Mouse (Mus musculus) embryonic facial prominence, embryonic 10.5 days (tissue): ENCODE measurements at regions not wholly inside any gene's neighbourhood (a gene's known extent, or its start where the extent isn't known, plus 50 kb on each side); places are given as distances from the start of the nearest gene placed in this dataset.

Source experiments
- DNase-seq: peaks from one replicate; pipeline ENCODE4 v3.0.0-alpha.2; 2017; ENCODE audit warnings: low spot score
- H3K27ac ChIP-seq: fragments of 300-500 bp; sonication (generic); replicated peaks from 2 replicates; pipeline ENCODE4 v1.5.1; 2016; ENCODE audit warnings: mild to moderate bottlenecking
- H3K27me3 ChIP-seq: fragments of 300-500 bp; sonication (generic); replicated peaks from 2 replicates; pipeline ENCODE4 v1.6.1; 2016; ENCODE audit warnings: low read depth, mild to moderate bottlenecking; ENCODE audit not compliant: poor library complexity, severe bottlenecking
- H3K36me3 ChIP-seq: fragments of 300-500 bp; sonication (generic); replicated peaks from 2 replicates; pipeline ENCODE4 v1.6.1; 2016; ENCODE audit warnings: mild to moderate bottlenecking, moderate library complexity
- H3K4me1 ChIP-seq: fragments of 300-500 bp; sonication (generic); 2 replicates; pipeline ENCODE4 v1.6.1; 2016
- H3K4me3 ChIP-seq: fragments of 300-500 bp; sonication (generic); 2 replicates; pipeline ENCODE4 v1.5.1; 2016; ENCODE audit warnings: mild to moderate bottlenecking, moderate library complexity
- H3K9me3 ChIP-seq: fragments of 300-500 bp; sonication (generic); 2 replicates; pipeline ENCODE4 v1.6.1; 2016; ENCODE audit warnings: mild to moderate bottlenecking
- WGBS: fragments of 180-500 bp; shearing (Covaris S2); methylation state at CpG from one replicate; pipeline ENCODE4 v1.1.7; 2016; 5-methylcytosine and 5-hydroxymethylcytosine counted together

DNA sequence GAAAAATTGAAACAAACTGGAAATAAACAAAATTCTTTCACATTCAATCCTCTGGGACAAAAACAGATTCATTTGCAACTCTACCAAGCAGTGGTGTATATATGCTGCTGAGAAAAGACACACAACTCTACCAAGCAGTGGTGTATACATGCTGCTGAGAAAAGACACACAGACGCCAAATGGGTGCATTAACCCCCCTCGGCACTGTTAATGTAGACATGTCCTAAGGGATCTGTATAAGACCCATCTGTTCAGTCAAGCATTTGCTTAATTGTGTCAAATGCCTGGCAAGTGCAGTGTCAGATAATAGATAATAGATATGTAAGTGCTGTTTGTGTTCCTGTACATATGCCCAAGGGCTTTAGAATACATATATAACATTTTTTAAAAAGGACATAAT, 1035.2 kb upstream of the B3galt2 start:
- Histone ChIP-seq H3K9me3 (no peaks in the 10 kb centered on the region), H3K27ac (no peak overlapping the region), H3K36me3 (no peaks in the 10 kb centered on the region), H3K4me1 (no peaks in the 10 kb centered on the region), H3K4me3 (no peak overlapping the region), H3K27me3 (no peaks in the 10 kb centered on the region)
- no peak for DNase-seq
- WGBS = 83% methylated on average over 2 of the region's 2 CpGs

- no peak overlapping the region for H3K27ac ChIP-seq
- H3K9me3 ChIP-seq = no peaks in the 10 kb centered on the region
- H3K4me1 ChIP-seq = no peaks in the 10 kb centered on the region
- no peaks in the 10 kb centered on the region for H3K27me3 ChIP-seq
- WGBS = 98% methylated on average over 1 of the region's 1 CpGs
- DNase-seq = no peak
- no peak overlapping the region for H3K4me3 ChIP-seq
- H3K36me3 ChIP-seq = no peaks in the 10 kb centered on the region
These were observed 1034.4 kb upstream of the B3galt2 start for GRCm38 (mm10) chr1:142606082-142606481.

DNA sequence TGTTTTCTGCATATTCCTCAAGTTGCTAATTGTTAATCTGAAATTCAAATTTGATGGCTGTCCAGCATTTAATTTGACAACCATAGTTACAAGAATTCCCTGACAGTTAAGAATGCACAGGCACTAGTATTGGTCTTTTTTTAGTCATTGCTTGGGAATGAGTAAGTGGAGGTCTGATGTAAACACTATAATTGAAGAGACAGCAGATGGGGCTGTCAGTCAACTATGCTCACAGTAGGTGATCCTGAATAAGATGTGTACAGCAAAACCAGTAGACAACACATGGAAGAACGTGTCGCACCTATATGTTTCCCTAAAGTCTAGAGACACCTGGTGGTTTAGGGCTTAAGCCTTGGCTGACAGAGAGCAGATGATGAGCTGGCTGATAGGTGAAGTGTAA, 1019.0 kb upstream of the B3galt2 start:
- no peaks in the 10 kb centered on the region for H3K36me3 ChIP-seq
- WGBS = 85% methylated on average over 2 of the region's 2 CpGs
- H3K9me3 ChIP-seq = no peaks in the 10 kb centered on the region
- no peaks in the 10 kb centered on the region for H3K27me3 ChIP-seq
- DNase-seq = no peak
- no peaks in the 10 kb centered on the region for H3K4me1 ChIP-seq
- no peak overlapping the region for H3K27ac ChIP-seq
- H3K4me3 ChIP-seq = no peak overlapping the region

DNA sequence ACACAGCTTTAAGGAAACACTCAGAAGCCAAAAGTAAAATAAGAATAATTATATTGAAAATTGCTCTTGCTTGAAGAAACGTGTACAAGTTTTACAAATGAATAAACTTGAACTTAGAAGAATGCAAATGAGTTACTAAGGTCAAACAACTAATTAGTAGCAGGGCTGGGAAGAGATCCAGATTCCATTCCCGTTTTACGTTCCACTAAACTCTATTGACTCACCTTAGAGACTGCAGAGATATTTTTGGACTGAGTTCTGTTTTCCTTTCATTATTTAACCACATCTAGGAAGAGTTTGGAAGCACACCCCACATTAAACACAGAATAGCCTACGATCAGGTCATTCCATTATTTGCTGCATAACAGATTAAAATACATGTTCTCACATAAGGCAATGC, 1016.2 kb upstream of the B3galt2 start:
- H3K27me3 ChIP-seq = no peaks in the 10 kb centered on the region
- DNase-seq = no peak
- H3K4me3 ChIP-seq = no peak overlapping the region
- no peak overlapping the region for H3K27ac ChIP-seq
- 77% methylated on average over 4 of the region's 4 CpGs for WGBS
- no peaks in the 10 kb centered on the region for H3K4me1 ChIP-seq
- no peaks in the 10 kb centered on the region for H3K36me3 ChIP-seq
- no peaks in the 10 kb centered on the region for H3K9me3 ChIP-seq

- H3K4me3 ChIP-seq = no peak overlapping the region
- no peaks in the 10 kb centered on the region for H3K36me3 ChIP-seq
- no peak overlapping the region for H3K27ac ChIP-seq
- DNase-seq = no peak
- 93% methylated on average over 2 of the region's 2 CpGs for WGBS
- no peaks in the 10 kb centered on the region for H3K9me3 ChIP-seq
- H3K4me1 ChIP-seq = no peaks in the 10 kb centered on the region
- no peaks in the 10 kb centered on the region for H3K27me3 ChIP-seq
These were observed 985.2 kb upstream of the B3galt2 start for GRCm38 (mm10) chr1:142655289-142655688.

DNA sequence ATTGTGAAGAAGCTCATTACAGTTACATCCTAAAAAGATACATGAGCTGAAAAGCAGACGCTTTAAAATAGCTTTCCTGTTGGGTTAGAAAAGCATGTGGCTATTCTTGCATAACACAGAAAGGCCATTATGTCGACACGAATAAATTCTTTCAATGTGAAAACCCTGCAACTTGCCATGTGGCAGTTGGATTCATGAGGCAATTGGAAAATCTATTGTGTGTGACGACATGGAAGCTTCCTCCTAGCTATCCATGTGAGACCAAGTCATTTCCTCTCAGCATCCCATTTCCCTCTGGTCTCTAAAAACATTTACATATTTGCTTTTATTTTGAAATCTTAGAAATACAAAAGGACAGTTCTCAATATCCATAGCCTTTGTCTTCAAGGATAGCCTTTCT, 975.2 kb upstream of the B3galt2 start:
- no peak for DNase-seq
- Histone ChIP-seq H3K27me3 (no peaks in the 10 kb centered on the region), H3K4me3 (no peak overlapping the region), H3K9me3 (no peaks in the 10 kb centered on the region), H3K36me3 (no peaks in the 10 kb centered on the region), H3K4me1 (no peaks in the 10 kb centered on the region), H3K27ac (no peak overlapping the region)
- WGBS = 80% methylated on average over 4 of the region's 4 CpGs

- Histone ChIP-seq H3K36me3 (no peaks in the 10 kb centered on the region), H3K9me3 (no peaks in the 10 kb centered on the region), H3K4me1 (no peaks in the 10 kb centered on the region), H3K27me3 (no peaks in the 10 kb centered on the region), H3K4me3 (no peak overlapping the region), H3K27ac (no peak overlapping the region)
- 72% methylated on average over 3 of the region's 3 CpGs for WGBS
- DNase-seq = no peak
These were observed 960.5 kb upstream of the B3galt2 start for GRCm38 (mm10) chr1:142679917-142680316.

- H3K4me1 ChIP-seq = no peaks in the 10 kb centered on the region
- H3K27me3 ChIP-seq = no peaks in the 10 kb centered on the region
- H3K36me3 ChIP-seq = no peaks in the 10 kb centered on the region
- H3K4me3 ChIP-seq = no peak overlapping the region
- no peaks in the 10 kb centered on the region for H3K9me3 ChIP-seq
- DNase-seq = no peak
- no peak overlapping the region for H3K27ac ChIP-seq
These were observed 951.6 kb upstream of the B3galt2 start for GRCm38 (mm10) chr1:142688828-142689227.

GRCm38 (mm10) chr1:142695179-142695578, 945.3 kb upstream of the B3galt2 start:
- Histone ChIP-seq H3K36me3 (no peaks in the 10 kb centered on the region), H3K4me3 (no peak overlapping the region), H3K4me1 (no peaks in the 10 kb centered on the region), H3K27ac (no peak overlapping the region), H3K27me3 (no peaks in the 10 kb centered on the region), H3K9me3 (no peaks in the 10 kb centered on the region)
- no peak for DNase-seq
- 54% methylated on average over 1 of the region's 1 CpGs for WGBS

GRCm38 (mm10) chr1:142708263-142708662, 932.2 kb upstream of the B3galt2 start:
- no peaks in the 10 kb centered on the region for H3K27me3 ChIP-seq
- H3K9me3 ChIP-seq = no peaks in the 10 kb centered on the region
- no peaks in the 10 kb centered on the region for H3K36me3 ChIP-seq
- H3K27ac ChIP-seq = no peak overlapping the region
- H3K4me3 ChIP-seq = no peak overlapping the region
- no peaks in the 10 kb centered on the region for H3K4me1 ChIP-seq
- WGBS = 87% methylated on average over 2 of the region's 2 CpGs
- DNase-seq = no peak

DNA sequence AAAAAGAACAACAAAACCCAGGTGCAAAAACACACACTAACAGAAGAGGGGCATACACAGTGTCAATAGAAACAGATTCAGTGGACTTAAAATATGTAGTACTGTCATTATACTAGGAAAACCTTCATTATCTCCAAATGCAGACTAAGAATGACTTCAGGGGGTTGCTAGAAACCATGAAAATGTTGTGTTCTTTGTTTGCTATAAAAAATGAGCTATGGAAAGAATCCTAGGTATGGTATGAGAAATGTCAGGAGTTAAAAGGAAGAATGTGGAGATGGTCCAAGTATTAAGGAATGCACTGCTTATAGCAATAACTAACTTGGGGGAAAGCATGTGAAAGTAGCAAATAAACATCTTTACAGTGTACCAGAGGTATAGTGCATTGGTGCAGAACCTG, 910.2 kb upstream of the B3galt2 start:
- Histone ChIP-seq H3K4me3 (no peak overlapping the region), H3K9me3 (no peaks in the 10 kb centered on the region), H3K27me3 (no peaks in the 10 kb centered on the region), H3K4me1 (no peaks in the 10 kb centered on the region), H3K27ac (no peak overlapping the region), H3K36me3 (no peaks in the 10 kb centered on the region)
- no peak for DNase-seq

DNA sequence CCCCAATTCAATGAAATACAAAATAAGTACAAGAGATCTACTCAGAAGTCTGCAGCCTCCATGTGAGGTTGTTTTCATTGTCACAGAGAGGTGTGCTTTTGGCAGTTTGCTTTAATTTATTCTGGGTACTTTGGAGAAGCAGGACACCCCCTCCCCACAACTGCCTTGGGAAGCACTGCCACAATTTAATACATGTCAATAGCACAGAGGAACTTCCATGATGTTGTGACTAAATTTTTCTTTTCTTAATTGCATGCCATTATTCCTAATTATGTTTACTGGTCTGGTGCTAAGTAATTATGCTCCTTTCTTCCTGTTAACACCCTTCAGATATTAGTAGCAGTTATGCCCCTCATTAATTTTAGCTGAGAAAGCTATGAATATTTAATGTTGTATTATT, 906.4 kb upstream of the B3galt2 start:
- no peaks in the 10 kb centered on the region for H3K36me3 ChIP-seq
- H3K27ac ChIP-seq = no peak overlapping the region
- no peak overlapping the region for H3K4me3 ChIP-seq
- H3K27me3 ChIP-seq = no peaks in the 10 kb centered on the region
- no peaks in the 10 kb centered on the region for H3K4me1 ChIP-seq
- H3K9me3 ChIP-seq = no peaks in the 10 kb centered on the region
- no peak for DNase-seq

GRCm38 (mm10) chr1:142738376-142738775, 902.1 kb upstream of the B3galt2 start:
- Histone ChIP-seq H3K27me3 (no peaks in the 10 kb centered on the region), H3K27ac (no peak overlapping the region), H3K36me3 (no peaks in the 10 kb centered on the region), H3K4me1 (no peaks in the 10 kb centered on the region), H3K4me3 (no peak overlapping the region), H3K9me3 (no peaks in the 10 kb centered on the region)
- DNase-seq = no peak
- WGBS = 95% methylated on average over 2 of the region's 2 CpGs

GRCm38 (mm10) chr1:142742307-142742706, 898.2 kb upstream of the B3galt2 start:
- Histone ChIP-seq H3K9me3 (no peaks in the 10 kb centered on the region), H3K27ac (no peak overlapping the region), H3K36me3 (no peaks in the 10 kb centered on the region), H3K4me3 (no peak overlapping the region), H3K27me3 (no peaks in the 10 kb centered on the region), H3K4me1 (no peaks in the 10 kb centered on the region)
- DNase-seq = peak; percentile 69
- 11% methylated on average over 2 of the region's 2 CpGs for WGBS
